Mouse (Mus musculus): Measurements from ENCODE around the gene Fndc1. TPM values are rescaled to one million over a fixed set of nuclear protein-coding genes. Genes with fewer than 3 reads are reported as not detected.

Gene Fndc1
- polyA plus RNA-seq, 1 experiment, result 3.9 TPM

DNA sequence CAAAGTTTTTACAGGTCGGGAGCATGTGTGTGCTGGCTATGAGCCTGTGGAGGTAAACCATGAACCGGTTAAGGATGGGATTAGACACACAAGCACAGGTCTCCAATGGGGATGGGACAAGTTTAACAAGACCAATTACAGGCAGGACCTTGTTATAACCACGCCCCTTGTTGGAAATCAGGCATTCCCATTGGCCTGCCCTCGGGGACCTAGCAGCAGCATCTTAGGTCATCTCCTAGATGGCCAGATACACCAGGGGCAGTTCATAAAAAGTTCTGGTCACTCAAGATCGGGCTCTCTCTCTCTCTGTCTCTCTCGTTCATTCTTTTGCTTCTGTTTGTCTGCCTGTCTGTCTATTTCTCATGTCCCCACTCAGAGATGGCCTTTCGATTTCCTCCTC, 6.9 kb downstream of the Fndc1 start:
- DNase-seq (ENCODE audit: low read depth), result no peak

DNA sequence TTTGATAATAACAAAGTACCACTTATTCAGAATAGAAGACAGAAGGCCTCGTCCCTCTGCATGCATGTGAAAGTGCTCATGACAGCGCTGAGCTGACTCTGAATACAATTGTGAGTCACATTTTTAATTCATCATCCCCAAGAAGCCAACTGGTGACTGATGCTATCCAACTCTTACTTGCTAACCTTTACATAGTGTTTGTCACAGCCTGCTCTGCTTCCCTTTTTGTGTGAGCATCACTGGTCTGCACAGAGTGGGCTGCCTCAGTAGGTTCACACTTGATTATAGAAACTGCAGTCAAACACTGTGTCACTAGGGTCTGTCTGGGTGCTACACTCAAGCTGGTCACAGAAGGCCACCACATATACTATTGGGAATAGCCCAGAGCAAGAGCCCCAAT, 10.5 kb downstream of the Fndc1 start:
- no peak for DNase-seq (ENCODE audit: low read depth)

GRCm38 (mm10) chr17:7814433-7814832, 12.7 kb downstream of the Fndc1 start:
- no peak for DNase-seq (ENCODE audit: low read depth)

GRCm38 (mm10) chr17:7808043-7808442, 19.1 kb downstream of the Fndc1 start:
- no peak for DNase-seq (ENCODE audit: low read depth)

DNA sequence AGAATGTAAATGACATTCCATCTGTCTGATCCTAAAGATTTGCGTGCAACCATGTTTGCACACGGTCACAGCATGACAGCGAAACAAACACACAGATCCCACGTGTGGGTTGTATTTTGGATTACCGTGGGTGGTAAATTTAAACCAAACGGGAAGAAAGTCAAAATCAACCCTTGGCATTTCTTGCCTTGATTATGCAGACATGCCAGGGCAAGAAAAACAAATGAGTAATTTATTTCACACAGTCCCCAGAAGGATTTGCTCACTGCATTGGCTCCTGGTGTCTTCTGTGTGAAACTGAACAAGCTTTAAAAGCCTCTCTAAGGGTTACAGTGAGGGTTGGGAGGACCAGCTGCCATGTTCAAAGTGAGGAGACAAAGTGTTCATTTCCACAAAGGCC, 22.0 kb downstream of the Fndc1 start:
- DNase-seq (ENCODE audit: low read depth), result no peak

DNA sequence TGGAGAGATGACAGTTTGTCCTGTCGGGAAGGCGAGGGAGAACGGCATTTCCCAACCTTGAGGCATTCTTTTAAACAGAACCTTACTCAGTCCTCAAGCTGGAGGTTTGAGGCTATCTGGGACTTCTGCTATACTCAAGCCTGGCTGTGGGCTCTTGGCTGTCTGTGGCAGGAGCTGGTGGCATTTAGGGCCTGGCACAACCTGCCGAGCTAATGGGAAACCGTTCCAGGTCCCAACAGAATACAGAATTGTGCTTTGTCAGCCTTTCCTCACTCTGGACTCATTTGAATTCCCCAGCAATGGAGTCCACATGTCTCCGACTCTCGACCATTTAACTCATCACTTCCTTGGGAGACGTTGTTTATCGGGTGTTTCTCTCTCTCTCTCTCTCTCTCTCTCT, 24.6 kb downstream of the Fndc1 start:
- DNase-seq (ENCODE audit: low read depth), result no peak

DNA sequence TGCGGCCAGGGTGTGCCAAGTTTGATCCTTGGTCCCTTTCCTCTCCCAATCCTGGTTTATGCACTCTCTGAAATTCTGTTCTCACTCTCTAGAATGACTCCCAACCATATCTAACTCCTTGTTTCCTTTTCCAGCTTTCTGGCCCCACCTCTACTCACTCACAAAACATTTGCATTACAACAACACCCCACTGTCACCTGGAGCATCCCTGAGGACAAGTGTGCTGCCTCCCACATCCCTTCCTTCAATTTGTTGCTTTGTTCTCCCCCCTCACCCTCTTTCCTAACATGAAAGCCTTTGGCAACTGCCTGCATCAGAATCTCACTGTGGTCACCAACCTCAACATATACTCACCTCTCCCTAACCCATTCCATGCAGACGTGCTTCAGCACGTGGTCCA, 27.2 kb downstream of the Fndc1 start:
- DNase-seq (ENCODE audit: low read depth), result no peak

- no peak for DNase-seq (ENCODE audit: low read depth)
These were observed 31.5 kb downstream of the Fndc1 start for GRCm38 (mm10) chr17:7795584-7795983.

GRCm38 (mm10) chr17:7795168-7795567, 31.9 kb downstream of the Fndc1 start:
- no peak for DNase-seq (ENCODE audit: low read depth)

DNA sequence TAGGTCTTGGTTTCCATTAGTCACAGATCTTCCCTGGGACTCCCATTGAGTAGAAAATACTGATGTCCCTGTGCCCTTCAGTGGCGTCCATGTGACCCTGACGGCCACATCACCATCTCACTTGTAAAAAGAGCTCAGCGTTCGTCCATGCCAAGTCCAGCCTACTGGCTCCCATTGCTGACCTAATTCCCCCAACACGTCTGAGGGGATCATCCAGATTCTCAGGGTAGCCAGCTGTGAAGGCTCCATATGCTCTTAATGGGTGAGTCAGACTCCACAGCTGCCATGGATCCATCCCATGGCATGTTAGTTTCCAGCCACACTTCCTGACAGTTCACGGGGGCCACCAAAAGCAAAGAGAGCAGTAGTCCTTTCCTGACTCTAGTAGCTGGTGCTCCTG, 33.0 kb downstream of the Fndc1 start:
- DNase-seq (ENCODE audit: low read depth), result no peak

DNA sequence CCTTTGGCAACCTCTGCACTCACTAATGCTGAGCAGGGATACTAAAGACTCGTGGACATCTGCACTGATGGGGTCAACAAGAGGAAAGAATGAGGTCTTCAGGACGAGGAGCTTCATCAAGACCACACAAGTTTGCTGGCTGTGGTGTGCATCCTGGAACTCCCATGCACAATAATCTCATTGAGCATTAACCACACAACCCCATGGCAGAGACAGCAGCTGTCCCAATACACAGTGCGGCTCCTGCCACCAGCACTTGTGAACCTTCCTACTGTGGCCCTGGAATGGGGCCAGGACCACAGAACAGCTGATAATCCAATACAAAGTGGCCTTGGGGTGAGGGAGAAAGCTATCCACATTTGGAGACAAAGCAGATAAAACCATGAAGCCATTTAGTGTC, 36.6 kb downstream of the Fndc1 start:
- no peak for DNase-seq (ENCODE audit: low read depth)

DNA sequence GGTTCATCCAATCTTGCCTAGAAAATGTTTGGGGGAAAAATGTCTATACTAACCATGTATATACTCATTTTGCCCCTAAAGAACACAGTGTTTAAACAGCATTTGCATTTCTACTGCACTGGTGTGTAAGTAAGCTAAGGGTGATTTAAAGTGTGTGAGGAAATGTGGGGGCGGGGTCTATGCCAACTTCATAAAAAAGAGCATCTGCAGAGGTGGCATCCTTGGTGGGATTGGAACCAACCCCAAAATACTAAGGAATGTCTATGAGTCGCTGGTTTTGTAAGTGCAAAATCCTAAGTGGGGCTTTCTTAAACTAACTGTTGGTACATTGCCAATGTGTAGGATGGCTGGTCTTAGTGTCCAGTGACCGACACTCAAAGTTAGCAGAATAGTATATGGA, 53.0 kb downstream of the Fndc1 start:
- DNase-seq (ENCODE audit: low read depth), result no peak

- no peak for DNase-seq (ENCODE audit: low read depth)
These were observed 67.3 kb downstream of the Fndc1 start for GRCm38 (mm10) chr17:7759786-7760185.

GRCm38 (mm10) chr17:7755001-7755400, 72.1 kb downstream of the Fndc1 start:
- no peak for DNase-seq (ENCODE audit: low read depth)

DNA sequence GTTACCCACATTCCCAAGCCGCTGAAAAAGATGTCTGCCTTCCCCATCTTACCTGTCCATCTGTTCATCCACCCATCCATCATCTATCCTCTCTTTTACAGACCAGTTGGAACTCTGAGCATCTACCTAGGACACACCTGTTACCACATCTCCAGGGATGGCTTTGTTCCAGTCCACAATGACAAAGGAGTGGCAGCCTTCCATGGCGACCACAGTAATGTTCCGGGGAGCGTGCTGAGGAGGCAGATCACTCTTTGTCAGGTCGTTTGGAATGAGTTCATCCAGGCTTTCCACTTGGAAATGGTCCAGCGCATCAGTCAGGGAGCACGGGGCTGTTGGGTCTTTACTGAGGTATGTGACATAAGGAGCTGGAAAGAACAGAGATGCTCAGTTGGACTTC, 73.7 kb downstream of the Fndc1 start:
- DNase-seq (ENCODE audit: low read depth), result no peak

GRCm38 (mm10) chr17:7749051-7749815, 77.9 kb downstream of the Fndc1 start:
- no peak for DNase-seq (ENCODE audit: low read depth)

- DNase-seq (ENCODE audit: low read depth), result no peak
These were observed 80.3 kb downstream of the Fndc1 start for GRCm38 (mm10) chr17:7746841-7747240.

DNA sequence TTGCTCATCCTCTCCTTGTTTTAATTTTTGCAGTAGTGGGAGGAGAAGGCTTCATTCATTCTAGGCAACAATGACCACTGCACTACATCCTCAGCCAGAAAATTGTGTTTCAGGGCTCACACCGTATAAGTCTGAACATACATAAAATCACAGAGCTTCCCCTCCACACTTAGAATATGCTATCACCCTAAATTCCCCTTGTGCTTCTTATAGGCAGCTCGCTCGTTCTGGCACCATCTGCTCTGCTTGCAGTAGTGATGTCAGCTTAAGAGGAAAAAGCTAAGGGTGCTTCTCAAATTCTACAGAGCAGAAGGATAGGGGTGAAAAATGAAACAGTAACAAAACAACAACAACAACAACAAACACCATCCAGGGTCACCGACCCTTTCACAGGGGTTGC, 82.1 kb downstream of the Fndc1 start:
- DNase-seq (ENCODE audit: low read depth), result no peak

GRCm38 (mm10) chr17:7740988-7741387, 86.1 kb downstream of the Fndc1 start:
- DNase-seq (ENCODE audit: low read depth), result no peak

GRCm38 (mm10) chr17:7722991-7723390, 104.1 kb downstream of the Fndc1 start:
- DNase-seq (ENCODE audit: low read depth), result no peak

DNA sequence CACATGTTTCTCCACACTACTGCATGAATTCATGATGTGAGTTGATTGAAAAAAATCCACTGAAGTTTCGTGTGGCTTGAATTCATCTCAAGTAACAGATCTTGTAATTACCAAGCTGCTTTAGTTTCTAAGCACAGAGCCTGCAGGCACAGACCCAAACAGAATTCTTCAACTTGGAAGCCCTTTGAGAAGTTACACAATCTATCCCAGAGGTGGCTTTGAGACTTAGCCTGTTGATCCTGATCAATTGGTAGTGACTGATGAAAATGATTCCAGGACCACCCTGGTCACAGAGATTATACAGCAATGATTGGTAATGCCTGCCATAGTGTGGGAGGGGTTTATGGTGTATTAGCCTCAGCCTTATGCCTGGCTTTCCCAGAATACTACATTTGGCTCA, 108.2 kb downstream of the Fndc1 start:
- DNase-seq (ENCODE audit: low read depth), result no peak

DNA sequence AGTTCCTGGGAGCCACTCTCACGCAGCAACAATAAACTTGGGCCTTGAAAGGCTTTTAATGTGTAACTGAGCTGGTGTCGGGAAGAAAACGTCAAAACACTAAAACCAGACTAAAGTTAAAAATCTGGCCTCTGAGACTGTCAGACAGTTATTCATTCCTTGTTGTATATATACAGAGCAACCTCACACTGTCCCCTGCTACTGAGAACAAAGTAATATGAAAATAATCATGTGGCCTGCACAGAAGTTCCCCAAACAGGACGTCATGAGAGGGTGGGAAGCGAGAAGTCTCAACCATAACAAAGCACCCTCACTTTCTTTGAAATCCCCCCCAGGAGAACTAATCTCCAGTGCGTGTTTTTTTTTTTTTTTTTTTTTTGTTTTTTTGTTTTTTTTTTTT, 109.2 kb downstream of the Fndc1 start:
- DNase-seq (ENCODE audit: low read depth), result no peak

GRCm38 (mm10) chr17:7713020-7713419, 114.1 kb downstream of the Fndc1 start:
- DNase-seq (ENCODE audit: low read depth), result no peak

- DNase-seq (ENCODE audit: low read depth), result no peak
These were observed 120.0 kb downstream of the Fndc1 start for GRCm38 (mm10) chr17:7707073-7707472.

Data from gonadal fat pad, adult 2 months (tissue).